ENCODE assay signal across 7 mouse cellular contexts in genomic region chr11:109610795-109611302, GRCm38 (mm10). TPM values are rescaled to one million over a fixed set of nuclear protein-coding genes. Genes with fewer than 3 reads are reported as not detected.
DNase-seq lines count a peak whose midpoint lies in the region; ATAC-seq and TF ChIP-seq lines count a peak whose summit lies in the region.

No protein-coding gene starts in this region.

- H3K9ac ChIP-seq in lung, embryonic 16.5 days (ENCODE audit: low read length), result peak overlapping the region; percentile 88
- peak overlapping the region; percentile 73 for H3K9ac ChIP-seq in embryonic facial prominence, embryonic 15.5 days
- H3K9ac ChIP-seq in limb, embryonic 12.5 days (replicated peaks), result peak overlapping the region; percentile 78

- no peak for DNase-seq in lung, postnatal 25 days (ENCODE audit: low spot score)
- DNase-seq in layer of hippocampus, adult 11-12 months (ENCODE audit: low spot score), result no peak
- DNase-seq in lung, postnatal 10 days, result no peak

- under 1% methylated on average over 26 of the region's 26 CpGs for WGBS in lung, embryonic 16.5 days
- WGBS in embryonic facial prominence, embryonic 15.5 days, result under 1% methylated on average over 26 of the region's 26 CpGs
- under 1% methylated on average over 26 of the region's 26 CpGs for WGBS in limb, embryonic 12.5 days
- 1% methylated on average over 26 of the region's 26 CpGs for WGBS in small intestine, adult 2 months

- H3K27ac ChIP-seq in lung, embryonic 16.5 days (ENCODE audit: low read length), result peak overlapping the region; percentile 88
- H3K27ac ChIP-seq in embryonic facial prominence, embryonic 15.5 days (replicated peaks), result peak overlapping the region; percentile 79
- H3K27ac ChIP-seq in limb, embryonic 12.5 days, result peak overlapping the region; percentile 87
- peak overlapping the region; percentile 41 for H3K27ac ChIP-seq in small intestine, adult 2 months (ENCODE audit: insufficient read depth, low read depth, low read length)

- ATAC-seq in lung, embryonic 16.5 days (ENCODE audit: low read depth), result peak; percentile 39
- peak; percentile 4 for ATAC-seq in embryonic facial prominence, embryonic 15.5 days (ENCODE audit: insufficient number of reproducible peaks, low FRiP score, low TSS enrichment, low read depth)
- no peak; the same call in 1 of the 2 replicates for ATAC-seq in limb, embryonic 12.5 days (ENCODE audit: insufficient number of reproducible peaks, insufficient read depth, low FRiP score, low TSS enrichment, low read depth)

- H3K9me3 ChIP-seq in lung, embryonic 16.5 days (ENCODE audit: control insufficient read depth, low read length), result no peaks in the 10 kb centered on the region
- H3K9me3 ChIP-seq in embryonic facial prominence, embryonic 15.5 days (replicated peaks), result no peaks in the 10 kb centered on the region
- no peaks in the 10 kb centered on the region for H3K9me3 ChIP-seq in limb, embryonic 12.5 days

- no peak; the same call in 1 of the 2 replicates for TF ChIP-seq CTCF in small intestine, adult 2 months (IDR thresholded peaks at IDR 0.05; ENCODE audit: extremely low read depth, insufficient read length, insufficient replicate concordance, low read depth, low read length)

- peak overlapping the region; percentile 86 for H3K4me3 ChIP-seq in lung, embryonic 16.5 days (ENCODE audit: low read length)
- H3K4me3 ChIP-seq in embryonic facial prominence, embryonic 15.5 days (replicated peaks), result peak overlapping the region; percentile 74
- peak overlapping the region; percentile 79 for H3K4me3 ChIP-seq in limb, embryonic 12.5 days (replicated peaks)
- H3K4me3 ChIP-seq in small intestine, adult 2 months (ENCODE audit: low read depth, low read length), result peak overlapping the region; percentile 81

- H3K36me3 ChIP-seq in lung, embryonic 16.5 days (ENCODE audit: control insufficient read depth, insufficient read depth, low read length), result no peaks in the 10 kb centered on the region
- no peaks in the 10 kb centered on the region for H3K36me3 ChIP-seq in embryonic facial prominence, embryonic 15.5 days
- no peaks in the 10 kb centered on the region for H3K36me3 ChIP-seq in limb, embryonic 12.5 days
- H3K36me3 ChIP-seq in small intestine, adult 2 months (ENCODE audit: control insufficient read depth, insufficient read depth, low read length), result no peaks in the 10 kb centered on the region

- peak overlapping the region; percentile 73 for H3K4me2 ChIP-seq in lung, embryonic 16.5 days (ENCODE audit: low read depth, low read length)
- peak overlapping the region; percentile 68 for H3K4me2 ChIP-seq in embryonic facial prominence, embryonic 15.5 days (replicated peaks)
- peak overlapping the region; percentile 80 for H3K4me2 ChIP-seq in limb, embryonic 12.5 days

- TF ChIP-seq POLR2A in small intestine, adult 2 months (IDR thresholded peaks at IDR 0.05; ENCODE audit: low read depth, low read length), result no peak

- peaks cover 21% of the 10 kb centered on the region for H3K4me1 ChIP-seq in lung, embryonic 16.5 days (replicated peaks; ENCODE audit: control insufficient read depth, insufficient read depth, low read length)
- H3K4me1 ChIP-seq in embryonic facial prominence, embryonic 15.5 days, result peaks cover 27% of the 10 kb centered on the region
- H3K4me1 ChIP-seq in limb, embryonic 12.5 days (replicated peaks), result peaks cover 12% of the 10 kb centered on the region
- H3K4me1 ChIP-seq in small intestine, adult 2 months (ENCODE audit: control insufficient read depth, insufficient read depth, insufficient read length, low read length), result no peaks in the 10 kb centered on the region

- H3K27me3 ChIP-seq in lung, embryonic 16.5 days (ENCODE audit: control insufficient read depth, insufficient read depth, low read depth, low read length), result no peaks in the 10 kb centered on the region
- H3K27me3 ChIP-seq in embryonic facial prominence, embryonic 15.5 days, result no peaks in the 10 kb centered on the region
- H3K27me3 ChIP-seq in limb, embryonic 12.5 days, result no peaks in the 10 kb centered on the region
- no peaks in the 10 kb centered on the region for H3K27me3 ChIP-seq in small intestine, adult 2 months (ENCODE audit: control insufficient read depth, insufficient read depth, low read length)

RNA-seq across cellular contexts. Expression of gene Wipi1, which starts 0.9 kb away (rescaled TPM):
- polyA plus RNA-seq in lung, embryonic 16.5 days (2015; fragmentation: Nextera tagmentation; extraction: Ambion mirVana), result 44.2 and 46.4 TPM in 2 replicates
- polyA plus RNA-seq in embryonic facial prominence, embryonic 15.5 days (2015; fragmentation: Nextera tagmentation; extraction: Ambion mirVana), result 62.5 and 64.5 TPM in 2 replicates
- polyA plus RNA-seq in limb, embryonic 12.5 days (2016; fragmentation: Nextera tagmentation; extraction: Ambion mirVana), result 40.6 and 41.0 TPM in 2 replicates
- polyA plus RNA-seq in small intestine, adult 2 months (2012; rRNA removed), result 5.4 and 6.7 TPM in 2 replicates

RNA-seq across cellular contexts. Expression of gene Prkar1a, which starts 38.4 kb away (rescaled TPM):
- polyA plus RNA-seq in lung, embryonic 16.5 days (2015; fragmentation: Nextera tagmentation; extraction: Ambion mirVana), result 393 and 407 TPM in 2 replicates
- 330 and 347 TPM in 2 replicates for polyA plus RNA-seq in embryonic facial prominence, embryonic 15.5 days (2015; fragmentation: Nextera tagmentation; extraction: Ambion mirVana)
- 359 and 372 TPM in 2 replicates for polyA plus RNA-seq in limb, embryonic 12.5 days (2016; fragmentation: Nextera tagmentation; extraction: Ambion mirVana)
- polyA plus RNA-seq in small intestine, adult 2 months (2012; rRNA removed), result 22.8 and 40.8 TPM in 2 replicates
